Mouse (Mus musculus): ENCODE results near the gene Rtp3. TPM values are rescaled to one million over a fixed set of nuclear protein-coding genes. Genes with fewer than 3 reads are reported as not detected.

The Rtp3 gene
- total RNA-seq, 2 experiments from 2014 or later, result not detected

GRCm38 (mm10) chr9:110948813-110949310 lies 41.5 kb downstream of the Rtp3 start:
- ATAC-seq (replicated peaks; ENCODE audit: low FRiP score, poor library complexity, severe bottlenecking), result no peak

- ATAC-seq (replicated peaks; ENCODE audit: low FRiP score, poor library complexity, severe bottlenecking), result no peak
Measured at GRCm38 (mm10) chr9:110947900-110948299, 42.5 kb downstream of the Rtp3 start.

DNA sequence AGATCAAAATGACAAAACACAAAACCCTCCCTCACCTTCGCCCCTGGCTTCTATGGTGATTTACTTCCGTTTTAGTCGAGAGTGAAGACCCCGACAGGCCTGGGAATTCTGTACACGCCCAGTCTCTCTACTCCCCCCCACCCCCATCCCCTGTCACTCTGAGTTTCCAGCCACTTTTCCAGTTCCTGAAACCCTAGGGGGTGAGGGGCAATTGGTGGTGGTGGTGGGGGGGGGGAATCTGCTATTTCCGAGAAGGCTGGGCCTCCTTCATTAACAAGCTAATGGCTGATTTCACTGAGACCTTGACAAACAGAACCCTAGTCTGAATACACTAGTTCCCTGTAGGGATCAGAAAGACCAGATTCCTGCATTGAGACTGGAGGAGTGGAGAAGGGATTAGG lies 43.1 kb downstream of the Rtp3 start:
- ATAC-seq (replicated peaks; ENCODE audit: low FRiP score, poor library complexity, severe bottlenecking), result no peak

DNA sequence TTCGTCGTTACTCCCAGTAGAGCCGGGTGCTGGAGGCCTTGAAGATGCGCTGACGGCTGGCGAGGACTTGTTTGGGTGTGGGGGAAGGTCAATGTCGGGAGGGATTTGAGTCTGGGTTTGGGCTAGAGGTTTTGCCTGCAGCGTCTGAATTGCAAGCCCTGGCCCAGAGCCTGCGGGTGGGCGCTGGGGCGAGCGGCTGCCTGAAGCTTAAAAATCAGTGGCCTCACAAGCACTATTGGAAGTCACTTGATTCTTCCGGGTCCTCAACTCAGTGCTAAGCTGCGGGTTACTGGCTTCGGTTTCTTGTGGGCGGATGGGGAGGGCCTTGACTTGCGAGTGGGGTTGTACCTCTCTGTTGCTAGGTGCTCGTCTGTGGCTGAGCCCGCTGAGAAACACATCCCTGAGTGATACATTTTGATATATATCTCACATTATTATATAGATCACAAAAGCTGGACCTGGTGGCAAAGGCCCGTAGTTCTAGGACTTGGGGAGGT lies 43.8 kb downstream of the Rtp3 start:
- no peak for ATAC-seq (replicated peaks; ENCODE audit: low FRiP score, poor library complexity, severe bottlenecking)

DNA sequence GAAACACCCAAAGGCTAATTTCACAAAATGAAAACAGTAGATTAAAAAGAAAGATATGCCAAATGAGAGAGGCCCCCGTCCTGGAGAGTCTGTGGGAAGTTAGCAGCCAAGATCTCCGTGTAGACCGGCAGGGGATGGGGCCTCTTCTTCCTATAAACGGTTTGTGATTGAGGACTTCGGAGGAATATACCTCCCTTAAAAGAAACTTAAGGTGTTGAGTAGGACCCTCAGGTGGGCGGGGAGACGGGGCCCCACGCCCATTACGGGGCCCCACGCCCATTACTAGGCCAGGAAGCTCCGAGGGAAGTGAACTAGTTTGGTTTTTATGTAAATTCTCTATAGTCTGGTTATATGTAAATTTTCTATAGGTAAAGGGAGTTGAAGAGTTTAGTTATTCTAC lies 44.5 kb downstream of the Rtp3 start, which contains the start of gene Tdgf1:
Tdgf1 (minus strand) TSS at position 233 of the 400 bp plus-strand sequence.
- no peak for ATAC-seq (replicated peaks; ENCODE audit: low FRiP score, poor library complexity, severe bottlenecking)

DNA sequence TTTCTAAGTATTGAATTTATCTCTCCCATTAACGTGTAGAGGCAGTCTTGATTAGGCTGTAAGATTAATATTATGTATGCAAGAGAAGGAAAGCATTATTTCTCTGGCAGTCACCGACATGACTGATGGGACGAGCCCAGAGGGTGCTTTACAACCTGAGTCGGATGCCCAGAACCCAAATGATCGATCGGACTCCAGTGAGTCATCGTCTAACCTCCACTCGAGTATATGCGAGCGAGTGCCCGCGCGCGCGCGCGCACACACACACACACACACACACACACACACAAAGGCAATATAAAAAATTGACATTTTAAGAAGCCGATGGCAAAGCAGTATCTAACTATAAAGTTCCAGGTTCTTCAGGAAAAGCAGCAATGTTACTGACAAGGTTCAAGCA lies 45.0 kb downstream of the Rtp3 start:
- no peak for ATAC-seq (replicated peaks; ENCODE audit: low FRiP score, poor library complexity, severe bottlenecking)

- ATAC-seq (replicated peaks; ENCODE audit: low FRiP score, poor library complexity, severe bottlenecking), result no peak
Measured at GRCm38 (mm10) chr9:110944265-110944664, 46.1 kb downstream of the Rtp3 start.

DNA sequence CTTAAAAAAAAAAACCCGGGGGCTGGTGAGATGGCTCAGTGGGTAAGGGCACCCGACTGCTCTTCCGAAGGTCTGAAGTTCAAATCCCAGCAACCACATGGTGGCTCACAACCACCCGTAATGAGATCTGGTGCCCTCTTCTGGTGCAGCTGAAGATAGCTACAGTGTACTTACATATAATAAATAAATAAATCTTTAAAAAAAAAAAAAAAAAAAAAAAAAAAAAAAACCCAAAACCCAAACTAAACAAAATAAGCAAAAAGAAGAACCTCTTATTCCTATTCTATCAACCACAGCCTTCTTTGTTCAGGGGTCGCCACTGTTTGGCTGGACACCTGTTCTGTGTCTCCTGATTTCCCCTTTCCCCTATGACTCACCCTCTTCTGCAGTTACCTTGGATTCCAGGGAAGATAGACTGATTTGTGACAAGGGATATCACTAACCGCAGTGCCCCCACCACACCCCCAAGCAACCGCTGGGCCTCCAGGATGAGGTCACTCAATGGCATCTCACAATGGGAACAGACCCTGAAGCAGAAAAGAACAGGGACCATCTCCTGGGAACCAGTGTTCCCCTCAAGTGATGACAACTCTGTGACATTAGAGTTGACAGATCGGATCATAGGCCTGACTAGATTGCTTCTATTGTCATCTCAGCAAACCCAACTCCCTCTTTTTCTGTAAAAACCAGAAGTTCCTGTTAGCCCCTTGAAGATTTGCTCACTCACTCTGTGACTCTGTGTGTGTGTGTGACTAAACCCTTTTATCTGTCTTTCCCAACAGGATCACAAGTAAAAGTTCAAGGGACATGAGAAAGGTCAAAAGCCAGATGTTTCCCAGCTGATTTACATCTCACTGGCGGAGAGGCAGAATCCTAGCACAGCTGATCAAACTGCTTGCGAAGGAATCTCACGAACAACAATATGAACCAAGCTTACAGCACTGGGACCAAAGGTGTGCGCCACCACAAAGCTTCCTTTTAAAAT lies 52.6 kb downstream of the Rtp3 start:
- no peak for ATAC-seq (replicated peaks; ENCODE audit: low FRiP score, poor library complexity, severe bottlenecking)

DNA sequence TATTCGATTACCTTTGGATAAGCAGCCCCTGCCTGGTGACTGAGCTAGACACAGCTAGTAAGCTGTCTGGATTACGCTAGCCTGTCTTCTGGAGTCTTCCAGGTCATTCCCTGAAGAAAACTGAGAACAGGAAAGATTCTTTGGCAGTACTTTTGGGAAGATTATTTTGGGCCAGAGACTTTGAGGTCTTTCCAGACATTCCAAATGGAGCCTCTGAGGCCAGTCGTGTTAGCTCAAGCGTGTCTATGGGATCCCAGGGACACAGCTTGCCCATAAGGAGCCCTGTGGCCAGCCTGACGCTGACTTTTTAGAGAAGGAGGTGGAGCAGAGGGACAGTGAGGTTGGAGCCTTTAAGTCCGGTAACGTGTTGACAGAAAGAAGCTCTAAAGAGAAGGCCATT lies 54.4 kb downstream of the Rtp3 start:
- ATAC-seq (replicated peaks; ENCODE audit: low FRiP score, poor library complexity, severe bottlenecking), result no peak

Other genes with a start within 250 kb of the Rtp3 start
- not detected in 2 replicates for gene Myl3, start 248.7 kb downstream of the Rtp3 start, total RNA-seq (2015; ENCODE audit: low replicate concordance)
- gene Myl3, start 248.7 kb downstream of the Rtp3 start, total RNA-seq (2017; ENCODE audit: low replicate concordance), result not detected in 2 replicates
- gene Pth1r, start 243.4 kb downstream of the Rtp3 start, total RNA-seq (2015; ENCODE audit: low replicate concordance), result not detected in 2 replicates
- not detected in 2 replicates for gene Pth1r, start 243.4 kb downstream of the Rtp3 start, total RNA-seq (2017; ENCODE audit: low replicate concordance)
- gene Prss42, start 192.4 kb downstream of the Rtp3 start, total RNA-seq (2015; ENCODE audit: low replicate concordance), result not detected in 2 replicates
- gene Prss42, start 192.4 kb downstream of the Rtp3 start, total RNA-seq (2017; ENCODE audit: low replicate concordance), result not detected in 2 replicates
- gene Prss44, start 176.6 kb downstream of the Rtp3 start, total RNA-seq (2015; ENCODE audit: low replicate concordance), result not detected in 2 replicates
- not detected in 2 replicates for gene Prss44, start 176.6 kb downstream of the Rtp3 start, total RNA-seq (2017; ENCODE audit: low replicate concordance)
- not detected in 2 replicates for gene Prss43, start 163.9 kb downstream of the Rtp3 start, total RNA-seq (2015; ENCODE audit: low replicate concordance)
- not detected in 2 replicates for gene Prss43, start 163.9 kb downstream of the Rtp3 start, total RNA-seq (2017; ENCODE audit: low replicate concordance)
- not detected in 2 replicates for gene Prss45, start 156.0 kb downstream of the Rtp3 start, total RNA-seq (2015; ENCODE audit: low replicate concordance)
- gene Prss45, start 156.0 kb downstream of the Rtp3 start, total RNA-seq (2017; ENCODE audit: low replicate concordance), result not detected in 2 replicates
- not detected in 2 replicates for gene Prss46, start 146.1 kb downstream of the Rtp3 start, total RNA-seq (2015; ENCODE audit: low replicate concordance)
- not detected in 2 replicates for gene Prss46, start 146.1 kb downstream of the Rtp3 start, total RNA-seq (2017; ENCODE audit: low replicate concordance)
- 7.7 TPM in 1 of 2 replicates, not detected in the other for gene Prss50, start 132.6 kb downstream of the Rtp3 start, total RNA-seq (2015; ENCODE audit: low replicate concordance)
- not detected in 2 replicates for gene Prss50, start 132.6 kb downstream of the Rtp3 start, total RNA-seq (2017; ENCODE audit: low replicate concordance)
- gene Als2cl, start 110.7 kb downstream of the Rtp3 start, total RNA-seq (2015; ENCODE audit: low replicate concordance), result 0.63 TPM in 1 of 2 replicates, not detected in the other
- gene Als2cl, start 110.7 kb downstream of the Rtp3 start, total RNA-seq (2017; ENCODE audit: low replicate concordance), result not detected in 2 replicates
- not detected in 2 replicates for gene Tmie, start 110.5 kb downstream of the Rtp3 start, total RNA-seq (2015; ENCODE audit: low replicate concordance)
- gene Tmie, start 110.5 kb downstream of the Rtp3 start, total RNA-seq (2017; ENCODE audit: low replicate concordance), result not detected in 2 replicates
- gene Fam240a, start 73.7 kb downstream of the Rtp3 start, total RNA-seq (2015; ENCODE audit: low replicate concordance), result not detected in 2 replicates
- gene Fam240a, start 73.7 kb downstream of the Rtp3 start, total RNA-seq (2017; ENCODE audit: low replicate concordance), result not detected in 2 replicates
- gene Tdgf1, start 44.4 kb downstream of the Rtp3 start, total RNA-seq (2015; ENCODE audit: low replicate concordance), result not detected in 2 replicates
- gene Tdgf1, start 44.4 kb downstream of the Rtp3 start, total RNA-seq (2017; ENCODE audit: low replicate concordance), result not detected in 2 replicates
- gene Lrrc2, start 39.0 kb downstream of the Rtp3 start, total RNA-seq (2015; ENCODE audit: low replicate concordance), result not detected in 2 replicates
- 0.42 TPM in 1 of 2 replicates, not detected in the other for gene Lrrc2, start 39.0 kb downstream of the Rtp3 start, total RNA-seq (2017; ENCODE audit: low replicate concordance)
- 948 and 1,023 TPM in 2 replicates for gene Ltf, start 28.7 kb upstream of the Rtp3 start, total RNA-seq (2015; ENCODE audit: low replicate concordance)
- 738 and 893 TPM in 2 replicates for gene Ltf, start 28.7 kb upstream of the Rtp3 start, total RNA-seq (2017; ENCODE audit: low replicate concordance)
- 32.7 and 39.5 TPM in 2 replicates for gene Ccrl2, start 66.9 kb upstream of the Rtp3 start, total RNA-seq (2015; ENCODE audit: low replicate concordance)
- gene Ccrl2, start 66.9 kb upstream of the Rtp3 start, total RNA-seq (2017; ENCODE audit: low replicate concordance), result 43.8 and 65.4 TPM in 2 replicates
- 5.6 and 6.5 TPM in 2 replicates for gene Lrrfip2, start 127.0 kb upstream of the Rtp3 start, total RNA-seq (2015; ENCODE audit: low replicate concordance)
- 30.9 and 40.8 TPM in 2 replicates for gene Lrrfip2, start 127.0 kb upstream of the Rtp3 start, total RNA-seq (2017; ENCODE audit: low replicate concordance)

Data from erythroblast, adult 5-6 weeks (primary cell).